Mouse (Mus musculus): ENCODE measurements at regions not wholly inside any gene's neighbourhood (a gene's known extent, or its start where the extent isn't known, plus 50 kb on each side); places are given as distances from the start of the nearest gene placed in this dataset.

DNA sequence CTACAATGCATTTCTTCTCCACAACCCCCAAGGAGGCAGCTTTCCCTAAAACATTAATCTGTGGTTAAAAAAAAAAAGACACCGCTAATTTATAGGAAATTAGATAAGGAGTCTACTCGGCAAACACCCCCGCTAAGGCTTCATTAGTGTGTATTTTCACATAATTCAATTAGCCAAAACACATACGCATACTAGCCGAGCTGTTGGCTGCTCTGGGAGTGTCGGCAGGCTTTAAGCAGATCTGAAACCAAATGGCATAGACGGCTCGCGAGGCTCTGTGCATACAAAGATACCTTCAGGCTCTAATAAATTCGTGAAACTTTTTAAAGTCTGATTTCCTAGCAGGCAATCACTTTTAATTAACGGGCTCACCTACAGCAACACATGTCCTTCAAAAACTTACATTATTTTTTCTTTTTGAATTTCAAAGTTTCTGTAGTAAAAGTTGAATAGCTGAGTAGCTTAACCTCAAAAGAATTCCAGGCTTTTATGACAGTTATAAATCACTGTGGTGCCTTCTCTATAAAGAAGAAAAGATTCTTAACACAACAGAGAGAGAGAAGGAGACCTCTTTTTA lies 68.0 kb upstream of the Smyd2 start:
- no peaks in the 10 kb centered on the region for H3K9me3 ChIP-seq
- H3K9ac ChIP-seq: no peak overlapping the region
- 0 out of 2 replicates have a peak, but pooled peaks cover 4% of the 10 kb centered on the region for H3K27me3 ChIP-seq (replicated peaks)
- ATAC-seq (ENCODE audit: extremely low read depth, insufficient number of reproducible peaks, low FRiP score, low TSS enrichment): no peak
- H3K27ac ChIP-seq (replicated peaks): no peak overlapping the region
- peaks cover 22% of the 10 kb centered on the region for H3K4me1 ChIP-seq
- WGBS: 56% methylated on average over 11 of the region's 11 CpGs
- H3K4me2 ChIP-seq: no peak overlapping the region
- H3K36me3 ChIP-seq: no peaks in the 10 kb centered on the region
- no peak overlapping the region for H3K4me3 ChIP-seq

DNA sequence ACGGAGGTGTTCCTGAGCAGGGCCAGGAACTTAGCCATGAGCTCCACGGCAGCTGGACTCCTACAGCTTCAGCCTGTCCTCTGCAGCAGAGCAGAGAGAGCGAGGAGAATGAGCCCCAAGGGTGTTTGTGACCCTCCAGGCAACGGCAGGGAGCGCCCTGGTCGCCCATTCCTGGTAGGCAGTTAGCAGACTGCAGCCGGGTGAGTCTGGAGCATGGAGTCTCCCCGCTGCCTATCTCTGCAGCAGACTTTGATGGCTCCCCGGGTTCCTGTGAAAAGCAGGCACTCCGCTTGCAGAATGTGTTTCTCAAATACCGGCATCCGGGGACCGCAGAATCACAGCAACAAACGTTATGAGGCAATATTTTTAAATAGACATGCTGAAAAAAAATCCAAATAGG lies 67.2 kb upstream of the Smyd2 start:
- Histone ChIP-seq H3K4me3 (peak overlapping the region; percentile 20; the same call in 1 of the 2 replicates), H3K27ac (replicated peaks) (no peak overlapping the region), H3K27me3 (replicated peaks) (0 out of 2 replicates have a peak, but pooled peaks cover 4% of the 10 kb centered on the region), H3K9ac (peak overlapping the region; percentile 70), H3K4me2 (peak overlapping the region; percentile 61), H3K36me3 (no peaks in the 10 kb centered on the region), H3K9me3 (no peaks in the 10 kb centered on the region), H3K4me1 (peaks cover 18% of the 10 kb centered on the region)
- ATAC-seq (ENCODE audit: extremely low read depth, insufficient number of reproducible peaks, low FRiP score, low TSS enrichment): no peak
- 7% methylated on average over 14 of the region's 14 CpGs for WGBS

DNA sequence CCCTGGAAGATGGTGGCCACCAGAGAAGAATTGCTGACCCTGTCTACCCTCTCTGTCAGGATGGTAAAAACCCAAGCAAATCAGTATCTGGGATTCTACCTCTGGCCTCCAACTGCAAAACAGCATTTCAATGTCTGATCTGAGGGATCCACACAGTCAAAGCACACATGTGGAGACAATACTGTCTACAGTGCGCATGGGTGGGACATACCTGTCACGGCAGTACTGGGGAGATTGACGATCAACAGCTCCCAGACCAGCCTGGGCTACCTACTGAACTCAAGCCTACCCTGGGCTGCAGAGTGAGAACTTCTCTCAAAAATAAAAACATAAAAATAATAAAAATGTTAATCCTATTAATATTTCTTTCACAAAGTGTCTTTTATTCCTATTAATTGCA lies 66.7 kb upstream of the Smyd2 start:
- Histone ChIP-seq H3K4me3 (no peak overlapping the region), H3K9ac (no peak overlapping the region), H3K27ac (replicated peaks) (no peak overlapping the region), H3K4me2 (no peak overlapping the region), H3K4me1 (peaks cover 13% of the 10 kb centered on the region), H3K36me3 (no peaks in the 10 kb centered on the region), H3K9me3 (no peaks in the 10 kb centered on the region), H3K27me3 (replicated peaks) (0 out of 2 replicates have a peak, but pooled peaks cover 4% of the 10 kb centered on the region)
- WGBS: 78% methylated on average over 3 of the region's 3 CpGs
- ATAC-seq (ENCODE audit: extremely low read depth, insufficient number of reproducible peaks, low FRiP score, low TSS enrichment): no peak

DNA sequence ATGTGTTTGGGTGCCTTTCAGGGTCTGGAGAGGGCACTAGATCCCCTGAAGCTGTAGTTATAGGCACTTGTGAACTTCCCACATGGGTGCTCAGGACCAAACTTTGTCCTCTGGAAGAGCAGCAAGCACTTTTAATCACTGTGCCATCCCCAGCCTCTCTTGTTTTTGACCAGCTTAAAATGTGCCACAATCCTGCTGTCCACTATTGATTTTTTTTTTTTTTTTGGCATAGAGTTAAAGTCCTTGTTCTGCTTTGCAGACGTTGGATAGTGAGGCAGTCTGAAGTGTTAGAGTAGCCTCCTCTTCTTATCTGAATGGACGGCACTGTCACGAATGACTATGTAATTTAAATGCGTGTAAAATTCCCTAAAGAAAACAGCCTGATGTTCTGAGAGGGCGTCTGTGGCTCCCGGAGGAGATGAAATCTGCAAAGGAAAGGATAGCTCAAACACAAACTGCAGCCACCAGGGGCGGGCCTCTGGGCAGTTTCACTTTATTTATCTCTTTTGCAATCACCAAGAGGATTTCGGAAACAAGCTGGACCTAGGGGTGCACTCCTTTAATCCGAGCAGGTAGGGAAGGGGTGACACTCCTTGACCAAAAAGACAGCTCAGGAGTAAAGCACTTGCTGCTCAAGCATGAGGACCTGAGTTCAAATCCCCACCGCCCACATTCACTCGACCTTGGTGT lies 63.5 kb upstream of the Smyd2 start:
- no peak overlapping the region for H3K9ac ChIP-seq
- no peaks in the 10 kb centered on the region for H3K36me3 ChIP-seq
- H3K9me3 ChIP-seq: no peaks in the 10 kb centered on the region
- peaks cover 5% of the 10 kb centered on the region; the same call in 1 of the 2 replicates for H3K4me1 ChIP-seq
- no peak overlapping the region for H3K27ac ChIP-seq (replicated peaks)
- H3K27me3 ChIP-seq (replicated peaks): 0 out of 2 replicates have a peak, but pooled peaks cover 4% of the 10 kb centered on the region
- no peak overlapping the region for H3K4me2 ChIP-seq
- no peak overlapping the region for H3K4me3 ChIP-seq
- no peak for ATAC-seq (ENCODE audit: extremely low read depth, insufficient number of reproducible peaks, low FRiP score, low TSS enrichment)
- 55% methylated on average over 11 of the region's 11 CpGs for WGBS

DNA sequence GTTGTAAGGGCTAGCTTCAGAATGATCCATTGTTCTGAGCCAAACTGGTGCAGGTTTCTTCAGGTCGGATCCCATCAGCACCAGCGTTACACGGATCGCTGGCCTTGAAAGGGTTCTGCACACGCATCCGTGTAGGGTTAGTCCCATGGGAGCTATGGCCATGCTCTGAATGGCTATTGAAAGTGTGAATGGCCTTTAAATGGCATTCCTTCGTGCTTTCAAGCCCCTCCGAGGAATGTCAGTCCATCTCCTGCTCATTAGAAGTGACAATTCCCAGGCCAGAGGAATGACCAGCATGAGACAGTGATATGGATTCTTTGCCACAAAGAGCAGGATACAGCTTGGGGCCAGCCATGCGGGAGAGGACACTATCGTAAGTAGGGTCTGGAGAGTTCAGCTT lies 56.1 kb upstream of the Smyd2 start:
- Histone ChIP-seq H3K27ac (replicated peaks) (no peak overlapping the region), H3K9me3 (no peaks in the 10 kb centered on the region), H3K4me3 (no peak overlapping the region), H3K4me2 (no peak overlapping the region), H3K27me3 (replicated peaks) (no peaks in the 10 kb centered on the region; the same call in 1 of the 2 replicates), H3K4me1 (no peaks in the 10 kb centered on the region), H3K36me3 (no peaks in the 10 kb centered on the region), H3K9ac (no peak overlapping the region)
- 65% methylated on average over 10 of the region's 10 CpGs for WGBS
- no peak for ATAC-seq (ENCODE audit: extremely low read depth, insufficient number of reproducible peaks, low FRiP score, low TSS enrichment)

DNA sequence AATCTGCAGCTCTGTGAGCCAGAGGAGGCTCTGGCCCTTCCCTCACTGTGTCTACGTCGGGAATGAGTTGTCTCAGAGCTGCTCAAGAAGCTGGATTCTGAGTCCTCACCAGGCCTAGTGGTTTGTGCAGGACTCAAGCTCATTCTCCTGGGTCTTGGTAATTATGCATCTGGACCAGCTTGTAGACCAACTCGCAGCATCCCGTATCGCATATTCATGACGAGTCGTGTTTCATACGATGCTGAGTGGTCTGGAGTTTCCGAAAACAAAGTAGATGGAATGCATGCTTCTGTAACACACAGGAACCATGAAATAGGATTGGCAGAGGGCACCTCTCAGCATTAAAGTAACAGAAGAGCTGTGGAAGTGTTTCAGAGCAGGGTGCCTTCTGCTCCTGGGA lies 53.5 kb upstream of the Smyd2 start:
- H3K9ac ChIP-seq: no peak overlapping the region
- no peak overlapping the region for H3K4me2 ChIP-seq
- H3K4me1 ChIP-seq: peaks cover 5% of the 10 kb centered on the region; the same call in 1 of the 2 replicates
- H3K36me3 ChIP-seq: no peaks in the 10 kb centered on the region
- H3K27me3 ChIP-seq (replicated peaks): peaks cover 3% of the 10 kb centered on the region; the same call in 1 of the 2 replicates
- H3K27ac ChIP-seq (replicated peaks): no peak overlapping the region
- no peak for ATAC-seq (ENCODE audit: extremely low read depth, insufficient number of reproducible peaks, low FRiP score, low TSS enrichment)
- no peaks in the 10 kb centered on the region for H3K9me3 ChIP-seq
- no peak overlapping the region for H3K4me3 ChIP-seq
- 85% methylated on average over 9 of the region's 9 CpGs for WGBS

DNA sequence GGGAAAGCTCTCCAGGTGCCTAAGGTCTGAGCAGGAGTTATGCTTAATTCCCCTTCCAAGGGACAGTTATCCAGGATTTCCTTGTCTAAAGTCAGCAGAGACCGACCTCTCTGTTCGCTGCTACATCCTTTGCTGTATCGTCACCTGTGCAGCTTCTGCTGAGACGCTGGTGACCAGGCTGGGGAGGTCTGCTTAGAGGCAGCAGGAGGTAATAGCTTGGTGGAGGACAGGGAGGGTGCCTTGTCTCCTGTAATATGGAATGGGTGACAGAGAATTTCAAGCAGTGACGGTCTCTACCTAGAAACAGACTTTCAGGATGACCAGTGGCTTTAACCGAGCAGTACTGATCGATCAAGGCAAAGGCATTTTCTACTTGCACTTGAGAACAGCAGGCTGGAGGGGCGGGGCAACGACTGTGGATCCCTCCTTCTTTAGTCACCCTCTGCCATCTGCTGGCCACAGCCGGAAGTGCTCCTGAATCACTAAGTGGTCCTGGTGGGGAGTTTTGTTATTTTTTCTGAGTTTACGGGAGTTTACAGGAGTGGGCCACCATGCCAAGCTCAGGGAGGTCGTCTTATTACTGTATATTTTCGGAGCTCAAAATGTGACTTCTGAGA lies 50.7 kb upstream of the Smyd2 start:
- Histone ChIP-seq H3K4me3 (peak overlapping the region; percentile 25), H3K4me2 (peak overlapping the region; percentile 58), H3K9me3 (no peaks in the 10 kb centered on the region), H3K9ac (peak overlapping the region; percentile 67; the same call in 1 of the 2 replicates), H3K27ac (replicated peaks) (no peak overlapping the region), H3K4me1 (peaks cover 10% of the 10 kb centered on the region), H3K36me3 (no peaks in the 10 kb centered on the region), H3K27me3 (replicated peaks) (peaks cover 3% of the 10 kb centered on the region; the same call in 1 of the 2 replicates)
- WGBS: 13% methylated on average over 13 of the region's 13 CpGs
- no peak for ATAC-seq (ENCODE audit: extremely low read depth, insufficient number of reproducible peaks, low FRiP score, low TSS enrichment)

Measured in heart, embryonic 13.5 days (tissue).